Mouse (Mus musculus): ENCODE measurements at regions not wholly inside any gene's neighbourhood (a gene's known extent, or its start where the extent isn't known, plus 50 kb on each side); places are given as distances from the start of the nearest gene placed in this dataset.

DNA sequence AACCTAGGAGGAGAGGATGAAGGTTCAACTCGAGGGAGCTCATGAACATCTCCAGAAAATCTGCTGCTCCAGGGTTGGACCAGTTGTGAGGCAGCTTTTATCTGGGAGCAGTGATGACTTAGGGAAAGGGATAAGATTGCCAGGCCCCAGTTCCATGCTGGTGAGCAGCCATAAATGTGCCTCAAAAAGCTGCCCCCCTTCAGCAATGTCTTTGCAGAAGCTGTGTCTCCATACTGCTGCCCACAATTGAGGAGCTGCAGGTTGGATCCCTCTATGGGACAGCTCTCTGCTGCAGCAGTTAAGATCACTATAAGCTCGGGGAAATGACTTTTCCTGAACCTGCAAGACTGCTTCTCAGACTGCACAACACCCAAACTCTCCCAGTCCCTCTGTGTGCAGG, 543.7 kb downstream of the Nfib start:
- DNase-seq (ENCODE audit: low read depth, low spot score), result no peak

DNA sequence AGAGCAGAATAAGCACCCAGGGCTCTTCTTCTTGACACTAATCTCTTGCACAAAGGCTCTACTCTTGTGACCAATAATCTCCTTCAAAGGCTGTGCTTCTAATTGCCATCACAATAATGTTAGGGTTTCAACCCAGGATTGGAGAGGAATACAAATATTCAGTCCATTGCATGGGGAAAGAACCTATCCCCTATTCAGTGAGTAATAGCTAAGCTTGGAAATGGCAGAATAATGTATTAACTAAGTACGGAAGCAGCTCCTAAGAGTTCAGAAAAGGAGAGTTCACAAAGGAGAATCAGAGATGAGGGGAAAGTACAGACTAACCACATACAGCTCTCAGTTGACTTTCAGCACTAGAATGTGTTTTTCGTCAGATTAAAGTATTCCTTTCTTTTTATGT, 544.3 kb downstream of the Nfib start:
- no peak for DNase-seq (ENCODE audit: low read depth, low spot score)

DNA sequence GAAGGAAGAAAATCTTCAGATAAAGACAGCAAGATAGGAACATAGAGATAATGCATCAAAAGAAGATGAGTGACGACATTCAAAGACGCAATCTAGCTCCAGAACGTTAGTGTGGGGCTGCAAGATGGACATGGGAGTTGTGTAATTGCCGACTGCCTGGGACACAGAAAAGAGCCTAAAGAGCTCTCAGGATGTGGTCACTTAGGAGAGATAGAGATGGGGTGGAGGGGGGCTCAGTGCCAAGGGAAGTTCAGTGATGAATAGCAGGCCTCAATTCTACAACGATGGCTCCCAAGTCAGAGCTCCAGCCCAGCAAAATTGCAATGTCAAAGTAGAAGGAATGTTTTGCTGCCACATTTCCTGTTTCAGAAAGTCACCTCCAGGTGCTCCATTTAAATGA, 545.3 kb downstream of the Nfib start:
- no peak for DNase-seq (ENCODE audit: low read depth, low spot score)

DNA sequence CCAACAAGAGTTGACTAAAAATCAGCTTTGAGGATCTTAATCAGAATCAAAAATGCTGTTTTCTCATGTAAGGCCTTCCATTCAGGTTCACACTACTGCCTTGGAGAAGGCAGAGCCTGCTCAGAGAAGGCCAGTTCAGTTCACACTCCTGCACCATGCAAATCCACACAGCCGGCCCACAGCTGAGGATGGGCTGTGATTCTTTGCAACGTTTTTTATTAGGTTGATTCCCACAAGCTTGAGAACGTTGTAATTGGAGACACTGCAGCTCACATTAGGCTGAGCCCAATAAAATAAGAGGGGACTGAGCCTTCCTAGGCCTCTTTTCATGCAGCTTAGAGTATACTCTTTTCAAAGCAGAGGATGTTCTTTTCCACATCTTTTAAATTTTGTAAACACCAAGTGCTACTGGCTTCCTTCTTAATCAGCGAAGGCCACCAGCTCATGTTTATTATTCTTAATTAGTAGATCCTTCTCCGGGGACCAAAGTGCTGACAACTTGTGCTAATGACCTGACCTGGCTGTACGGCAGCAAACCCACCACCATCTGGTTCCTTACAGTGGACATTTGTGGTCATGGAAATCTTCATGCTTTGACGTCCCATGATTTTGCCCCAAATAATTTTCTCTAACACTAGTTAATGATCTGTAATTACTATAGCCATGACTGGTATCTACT, 549.8 kb downstream of the Nfib start:
- DNase-seq (ENCODE audit: low read depth, low spot score), result no peak

DNA sequence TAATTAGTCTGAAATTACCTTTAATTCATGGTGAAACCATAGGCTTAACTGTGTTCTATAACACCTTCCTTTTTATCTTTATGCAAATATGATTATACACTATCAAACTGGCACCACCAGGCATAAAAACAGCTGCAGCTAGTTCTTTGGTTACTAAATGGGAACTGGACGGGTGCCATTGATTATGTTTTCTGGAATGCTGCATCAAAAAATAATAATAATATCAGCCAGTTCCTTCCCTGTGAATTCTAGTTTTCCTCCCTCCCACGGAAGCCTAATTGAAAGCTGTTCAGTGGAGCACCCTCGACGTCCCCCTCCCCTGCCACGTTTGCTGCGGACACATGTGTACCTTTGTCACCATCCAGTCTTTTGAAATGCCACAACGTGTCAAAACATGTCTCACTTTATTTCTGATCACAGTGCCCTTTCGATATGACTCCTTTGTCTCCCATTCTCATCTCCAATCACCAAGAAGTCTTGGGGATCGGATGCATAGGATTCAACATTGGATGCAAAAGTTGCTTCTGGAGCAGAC, 551.5 kb downstream of the Nfib start:
- DNase-seq (ENCODE audit: low read depth, low spot score), result no peak

DNA sequence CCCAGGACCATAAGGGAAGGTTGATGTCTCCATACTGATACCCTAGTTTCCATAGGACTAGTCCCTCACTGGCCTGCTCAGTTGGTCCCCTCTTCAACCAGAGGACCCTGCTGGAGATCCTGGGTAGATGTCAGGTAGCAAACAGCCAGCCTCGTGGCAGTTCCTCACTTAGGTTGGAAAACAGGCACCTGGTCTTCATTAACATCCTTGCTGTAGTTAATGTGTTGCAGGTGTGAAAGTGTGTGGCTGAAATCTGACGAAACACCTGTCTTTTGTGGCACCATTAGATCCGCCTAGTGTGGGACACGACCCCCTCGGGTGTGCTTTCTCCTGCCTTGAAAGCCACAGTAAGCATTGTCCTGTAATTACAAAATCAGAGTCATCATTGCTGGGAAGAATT, 551.9 kb downstream of the Nfib start:
- peak; percentile 24 for DNase-seq (ENCODE audit: low read depth, low spot score)

DNA sequence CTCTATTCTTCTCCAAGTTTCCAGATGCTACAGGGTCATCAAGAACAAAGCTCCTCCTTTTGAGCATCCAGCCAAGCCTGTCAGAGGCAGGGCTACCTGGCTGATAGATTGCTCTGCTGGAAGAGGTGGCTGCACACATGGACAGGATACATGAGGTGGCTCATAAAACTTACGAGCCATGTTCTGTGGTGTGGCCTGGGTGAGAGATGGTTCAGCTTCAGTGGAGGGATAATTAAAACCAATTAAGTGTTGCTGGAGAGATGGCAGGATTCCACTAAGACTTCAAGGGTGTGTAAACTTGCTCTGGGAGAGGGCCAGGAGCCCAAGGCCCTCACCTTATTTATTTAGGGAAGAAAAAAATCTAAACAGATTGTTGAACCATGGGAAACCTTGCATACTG, 555.6 kb downstream of the Nfib start:
- no peak for DNase-seq (ENCODE audit: low read depth, low spot score)

DNA sequence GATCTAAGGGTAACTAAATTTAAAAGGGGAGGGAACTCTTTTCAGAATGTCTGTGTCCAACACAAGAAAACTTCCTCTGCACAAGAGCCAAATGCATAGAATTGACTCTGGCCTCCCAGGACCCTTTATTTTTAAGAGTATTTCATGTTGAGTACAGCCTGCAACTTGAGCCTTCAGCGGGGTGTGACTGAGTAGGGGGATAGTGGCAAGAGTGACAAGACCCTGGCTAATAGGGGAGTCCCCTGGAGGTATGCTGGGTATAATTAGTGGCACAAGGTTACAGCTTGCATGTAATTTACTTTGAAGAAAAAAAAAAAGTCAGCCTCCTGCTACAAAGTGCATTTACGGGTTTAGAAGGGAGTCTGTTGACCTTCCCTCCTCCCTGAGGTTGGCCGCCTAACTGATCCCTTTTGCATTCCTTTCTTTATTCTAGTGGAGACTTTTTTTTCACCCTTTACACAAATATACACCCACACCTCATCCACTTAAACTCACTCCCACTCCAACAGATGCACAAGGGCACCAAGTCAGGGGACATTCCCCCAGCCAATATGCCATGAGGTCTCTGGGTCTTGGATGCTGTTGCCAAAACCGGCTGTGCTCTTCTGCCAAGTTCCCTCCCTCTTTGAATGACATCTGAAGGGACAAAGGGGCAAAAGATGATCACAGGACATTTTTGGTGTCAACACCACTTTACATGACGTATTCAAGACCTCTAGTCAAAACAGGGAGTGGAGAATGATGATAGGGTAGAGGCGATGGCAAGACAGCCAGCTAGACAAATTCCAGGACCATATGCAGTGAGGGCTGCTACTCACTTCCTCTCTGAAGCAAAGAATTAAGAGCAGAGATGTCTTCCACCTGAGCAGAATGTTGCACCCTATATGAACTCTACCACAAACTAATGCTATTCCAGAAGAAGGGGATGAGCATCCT, 557.2 kb downstream of the Nfib start:
- DNase-seq (ENCODE audit: low read depth, low spot score), result no peak

DNA sequence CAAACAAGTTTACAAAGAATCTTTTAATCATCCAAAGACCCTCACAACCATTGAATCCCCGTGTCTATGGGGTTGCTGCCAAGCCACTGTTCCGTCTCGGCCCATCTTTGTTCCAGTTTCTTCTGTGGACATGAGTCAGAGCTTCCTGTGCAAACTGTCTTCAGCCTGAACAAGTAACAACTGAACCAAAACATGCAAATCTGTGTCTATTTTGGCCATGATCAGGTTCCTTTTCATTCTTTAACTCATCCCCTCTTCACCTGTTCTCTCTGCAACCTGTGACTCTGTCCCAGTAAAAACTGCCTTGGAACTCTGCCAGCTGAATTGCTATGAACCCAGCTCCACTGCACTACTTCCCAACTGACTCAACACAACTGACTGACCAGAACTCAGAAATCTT, 563.2 kb downstream of the Nfib start:
- no peak for DNase-seq (ENCODE audit: low read depth, low spot score)

DNA sequence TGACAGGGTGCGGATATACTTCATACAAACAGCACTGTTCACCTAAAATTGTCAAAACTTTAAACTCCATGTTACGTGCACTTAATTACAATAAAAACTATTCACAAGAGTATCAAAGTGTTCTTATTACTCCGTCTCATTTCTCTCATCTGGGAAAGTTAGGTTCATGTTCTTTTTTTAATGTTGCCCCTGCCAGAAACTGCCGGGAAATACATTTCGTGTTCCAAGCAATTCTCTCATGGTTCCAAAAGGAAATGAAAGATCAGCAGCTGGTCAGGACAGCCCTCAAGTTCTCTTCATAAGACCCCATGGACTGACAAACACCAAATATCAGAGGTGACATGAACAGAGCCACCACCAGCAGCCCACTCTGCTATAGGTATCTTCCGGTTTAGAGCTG, 565.7 kb downstream of the Nfib start:
- DNase-seq (ENCODE audit: low read depth, low spot score), result no peak

DNA sequence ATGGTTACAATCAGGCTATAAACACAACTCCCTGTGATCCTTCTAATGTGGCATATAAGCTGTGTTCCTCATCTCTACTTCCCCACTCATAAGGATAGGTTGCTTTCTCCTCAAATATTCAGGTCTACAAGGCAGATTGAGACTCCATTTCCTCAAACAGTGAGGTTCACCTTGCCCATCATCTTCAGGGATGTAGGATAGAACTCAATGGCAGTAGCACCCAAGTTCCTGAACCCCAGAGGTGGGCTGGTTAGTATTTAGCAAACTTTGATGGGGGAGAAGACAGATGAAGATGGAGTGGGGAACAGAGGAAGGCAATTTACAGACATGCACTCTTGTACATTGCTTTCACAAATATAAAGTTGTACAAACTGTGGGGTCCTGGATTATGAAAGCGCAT, 566.5 kb downstream of the Nfib start:
- no peak for DNase-seq (ENCODE audit: low read depth, low spot score)

DNA sequence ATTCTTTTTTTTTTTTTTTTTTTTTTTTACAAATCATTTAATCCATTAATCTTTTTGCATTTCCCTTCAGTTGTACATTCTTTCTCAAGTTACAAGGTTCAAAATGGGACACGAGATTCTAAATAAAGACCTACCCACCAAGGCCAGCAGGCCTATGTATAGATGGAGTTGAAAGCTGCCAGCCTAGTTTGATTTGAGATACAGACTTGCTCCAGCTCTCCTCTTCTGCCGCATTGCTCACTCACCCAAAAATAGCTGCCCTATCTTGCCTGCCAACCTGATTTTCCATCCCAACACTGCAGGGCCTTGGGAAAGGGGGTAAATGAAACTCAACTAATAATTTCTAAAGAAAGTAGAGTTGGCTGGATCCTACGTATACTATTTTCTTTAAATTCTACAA, 572.7 kb downstream of the Nfib start:
- DNase-seq (ENCODE audit: low read depth, low spot score), result no peak

DNA sequence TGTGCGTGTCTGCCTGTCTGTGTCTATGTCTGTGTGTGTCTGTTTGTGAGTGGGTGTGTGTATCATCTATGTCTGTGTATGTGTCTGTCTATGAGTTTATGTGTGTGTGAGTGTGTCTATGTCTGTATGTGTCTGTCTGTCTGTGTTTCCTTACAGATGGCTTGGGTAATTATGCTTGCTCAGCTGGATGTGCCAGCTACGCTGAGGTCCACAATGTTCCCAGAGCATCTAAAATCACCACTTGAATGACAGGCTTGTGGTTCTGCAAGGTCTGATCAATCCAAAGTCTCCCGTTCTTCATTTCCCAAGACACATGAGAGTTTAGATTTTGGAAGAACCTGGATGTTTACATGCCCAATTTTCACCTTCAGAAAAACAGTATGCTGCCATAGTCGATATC, 573.2 kb downstream of the Nfib start:
- DNase-seq (ENCODE audit: low read depth, low spot score), result no peak

DNA sequence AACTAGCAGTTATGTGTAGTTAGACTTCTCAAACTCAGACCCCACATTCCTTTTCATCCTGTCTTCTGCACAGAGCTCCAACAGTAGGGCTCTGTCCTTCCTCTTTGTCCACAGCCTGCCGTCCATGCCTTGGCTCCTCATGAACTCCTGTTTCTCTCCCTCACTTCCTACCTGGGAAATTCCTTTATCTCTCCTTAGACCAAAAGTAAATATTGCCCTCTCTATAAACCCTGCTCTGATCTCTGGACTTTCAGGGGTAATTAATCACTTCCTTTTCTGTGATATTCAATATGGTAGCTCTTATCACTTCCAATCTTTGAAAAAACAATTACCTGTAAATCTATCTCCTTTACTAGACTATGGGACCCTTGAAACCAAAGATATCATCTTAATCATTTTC, 576.1 kb downstream of the Nfib start:
- DNase-seq (ENCODE audit: low read depth, low spot score), result no peak

DNA sequence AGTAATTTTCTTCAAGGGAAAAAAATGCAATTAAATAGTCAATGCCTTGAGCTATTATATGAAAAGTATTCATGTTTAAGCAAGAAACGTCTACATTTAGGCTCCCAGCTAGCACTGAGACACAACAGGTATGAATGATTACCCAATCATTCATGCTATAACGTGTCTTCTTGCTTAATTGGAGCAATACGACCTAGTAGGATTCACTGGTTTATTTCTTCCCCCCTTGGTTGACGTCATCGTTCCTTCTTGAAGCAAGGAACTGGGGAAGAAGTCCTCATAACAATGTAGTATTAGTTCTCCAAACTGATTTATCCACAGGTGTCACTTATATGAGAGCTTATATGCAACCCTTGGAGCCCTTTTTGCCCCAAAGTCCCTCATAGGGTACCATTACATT, 581.8 kb downstream of the Nfib start:
- no peak for DNase-seq (ENCODE audit: low read depth, low spot score)

DNA sequence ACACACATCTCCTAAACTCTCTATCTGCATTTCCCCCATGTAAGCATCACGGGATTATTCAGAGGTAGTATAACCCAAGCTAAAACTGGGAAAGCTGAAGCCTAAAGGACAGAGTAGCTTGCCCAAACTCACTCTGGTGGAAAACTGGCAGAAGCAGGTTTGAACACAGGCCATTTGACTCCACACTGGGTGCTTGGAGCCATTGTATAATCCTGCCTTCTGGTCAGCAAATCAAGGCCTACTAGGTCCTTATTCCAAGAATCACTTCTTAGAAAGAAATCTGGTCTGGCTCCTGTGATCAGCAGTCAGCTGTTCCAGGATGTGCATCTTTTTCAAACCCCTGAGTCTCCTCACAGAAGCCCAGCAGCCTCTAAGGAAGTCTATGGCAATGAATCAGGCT, 582.4 kb downstream of the Nfib start:
- no peak for DNase-seq (ENCODE audit: low read depth, low spot score)

DNA sequence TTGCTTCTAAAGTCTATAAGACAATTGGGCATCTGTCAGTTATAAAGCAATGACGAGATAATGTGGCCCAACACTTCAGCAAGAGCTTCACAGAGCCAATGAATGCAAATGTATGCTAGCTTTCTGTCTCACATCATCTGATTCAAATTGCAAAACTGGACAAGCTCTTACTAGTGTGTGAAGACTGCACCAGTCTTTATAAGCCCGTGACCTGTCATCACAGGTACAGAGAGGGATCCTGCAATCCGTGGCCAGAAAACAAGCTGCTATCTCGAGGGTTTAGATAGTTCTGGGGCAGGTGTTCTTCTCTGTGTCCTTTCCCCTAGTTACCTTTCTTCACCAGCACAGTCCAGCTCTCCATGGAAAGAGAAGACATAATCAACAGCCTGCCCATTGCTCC, 584.8 kb downstream of the Nfib start:
- DNase-seq (ENCODE audit: low read depth, low spot score), result no peak

DNA sequence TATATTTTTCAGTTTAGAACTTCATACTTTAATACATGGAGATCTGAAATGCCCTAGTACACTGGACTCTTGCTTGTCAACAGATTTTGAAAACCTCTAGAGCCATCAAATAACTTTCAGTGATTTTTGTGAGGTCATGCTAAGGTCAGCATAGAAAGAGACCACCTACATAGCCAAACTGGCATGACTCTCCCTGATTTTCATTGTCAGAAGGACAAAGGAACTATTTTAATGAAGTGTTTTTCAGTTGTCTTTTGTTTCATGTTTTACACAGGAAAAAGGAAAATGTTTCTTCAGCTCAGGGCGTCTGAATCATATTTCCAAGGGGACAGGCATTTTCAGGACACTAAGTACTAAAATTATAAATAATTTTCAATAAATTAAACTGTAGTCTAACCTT, 585.2 kb downstream of the Nfib start:
- DNase-seq (ENCODE audit: low read depth, low spot score), result no peak

DNA sequence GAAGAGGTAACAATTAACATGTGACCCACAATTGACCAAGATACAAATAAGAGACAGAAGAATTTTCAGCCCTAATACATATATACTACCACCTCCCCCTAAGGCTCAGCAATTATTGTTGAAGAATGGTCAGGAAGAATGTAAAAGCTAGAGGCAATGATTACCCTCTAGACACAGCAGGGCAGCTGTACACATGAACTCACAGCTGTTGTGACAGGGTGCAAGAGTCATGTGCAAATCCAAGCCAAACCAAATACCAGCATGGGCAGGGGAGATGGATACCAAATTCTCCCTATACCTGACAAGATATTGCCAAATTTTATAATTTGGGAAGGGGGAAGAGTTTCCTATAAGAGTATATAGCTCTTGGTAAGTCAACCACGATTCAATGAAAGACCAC, 603.7 kb downstream of the Nfib start:
- no peak for DNase-seq (ENCODE audit: low read depth, low spot score)

DNA sequence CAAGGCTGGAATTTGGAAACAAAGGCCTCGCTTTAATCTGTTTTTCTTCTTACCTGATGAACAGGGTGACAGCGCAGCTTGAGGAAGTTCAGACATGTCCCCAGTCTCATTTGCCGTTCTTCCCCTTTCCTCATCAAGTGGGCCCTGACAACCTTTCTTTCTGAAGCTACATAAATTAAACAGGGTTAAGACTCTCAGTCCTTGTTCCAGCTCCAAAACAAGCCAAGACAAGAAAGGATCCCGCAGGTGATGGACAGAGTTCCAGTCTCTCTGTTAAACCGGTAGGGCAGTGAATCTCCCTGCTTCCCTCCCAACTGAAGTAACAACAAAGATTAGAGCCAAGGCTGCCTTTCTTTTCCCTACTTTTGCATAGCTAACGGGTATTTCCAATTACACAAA, 605.6 kb downstream of the Nfib start:
- DNase-seq (ENCODE audit: low read depth, low spot score), result no peak

DNA sequence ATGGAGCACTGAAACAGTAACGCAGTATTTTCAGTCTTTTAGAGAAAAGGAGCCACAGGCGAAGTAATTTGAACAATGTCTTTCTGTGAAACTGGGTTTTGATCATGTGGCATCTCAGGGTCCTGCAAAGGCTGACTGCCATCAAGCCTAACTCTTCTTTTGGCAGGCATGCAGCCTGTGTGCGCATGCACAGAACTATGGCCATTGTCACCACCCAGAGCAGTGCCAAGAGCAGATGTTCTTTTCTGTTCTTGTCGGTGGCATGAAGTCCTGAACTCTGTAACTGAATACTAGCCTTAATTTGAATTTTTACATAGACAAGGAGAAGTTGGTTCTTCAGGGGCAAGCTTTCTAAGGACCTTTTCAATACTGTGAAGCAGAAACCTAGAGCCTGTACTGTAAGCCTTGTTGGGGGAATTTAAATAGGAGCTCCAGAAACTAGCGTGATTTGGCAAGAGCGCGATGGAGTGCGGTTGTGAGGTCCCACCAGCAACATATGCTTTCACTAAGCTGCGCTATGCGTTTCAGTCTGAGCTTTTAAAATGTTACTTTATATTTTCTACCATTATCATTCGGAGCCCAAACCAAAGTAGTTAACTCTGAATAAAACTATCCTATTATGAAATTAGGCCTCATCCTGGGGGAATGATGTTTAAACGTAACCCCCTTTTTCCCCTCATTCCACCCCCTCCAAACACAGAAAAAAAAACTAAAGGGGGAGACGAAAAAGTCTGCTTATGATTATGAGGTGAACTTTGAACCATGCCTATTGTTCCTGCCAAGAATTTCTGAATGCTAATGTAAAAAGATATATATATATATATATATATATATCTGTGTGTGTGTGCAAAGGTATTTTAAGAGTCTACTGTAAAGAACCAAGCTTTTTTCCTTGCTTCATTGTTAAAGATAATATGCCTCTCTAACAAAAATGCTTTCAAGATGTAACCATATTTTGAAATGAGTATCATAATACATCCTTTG, 606.3 kb downstream of the Nfib start:
- DNase-seq (ENCODE audit: low read depth, low spot score), result no peak
